Mouse (Mus musculus): ENCODE data around the gene Pcif1.
"Not testable (repeated sequence)": the region's sequence is repeated elsewhere in the genome, so short reads cannot be mapped to it uniquely, and the experiment has no call there.

The Pcif1 gene

DNA sequence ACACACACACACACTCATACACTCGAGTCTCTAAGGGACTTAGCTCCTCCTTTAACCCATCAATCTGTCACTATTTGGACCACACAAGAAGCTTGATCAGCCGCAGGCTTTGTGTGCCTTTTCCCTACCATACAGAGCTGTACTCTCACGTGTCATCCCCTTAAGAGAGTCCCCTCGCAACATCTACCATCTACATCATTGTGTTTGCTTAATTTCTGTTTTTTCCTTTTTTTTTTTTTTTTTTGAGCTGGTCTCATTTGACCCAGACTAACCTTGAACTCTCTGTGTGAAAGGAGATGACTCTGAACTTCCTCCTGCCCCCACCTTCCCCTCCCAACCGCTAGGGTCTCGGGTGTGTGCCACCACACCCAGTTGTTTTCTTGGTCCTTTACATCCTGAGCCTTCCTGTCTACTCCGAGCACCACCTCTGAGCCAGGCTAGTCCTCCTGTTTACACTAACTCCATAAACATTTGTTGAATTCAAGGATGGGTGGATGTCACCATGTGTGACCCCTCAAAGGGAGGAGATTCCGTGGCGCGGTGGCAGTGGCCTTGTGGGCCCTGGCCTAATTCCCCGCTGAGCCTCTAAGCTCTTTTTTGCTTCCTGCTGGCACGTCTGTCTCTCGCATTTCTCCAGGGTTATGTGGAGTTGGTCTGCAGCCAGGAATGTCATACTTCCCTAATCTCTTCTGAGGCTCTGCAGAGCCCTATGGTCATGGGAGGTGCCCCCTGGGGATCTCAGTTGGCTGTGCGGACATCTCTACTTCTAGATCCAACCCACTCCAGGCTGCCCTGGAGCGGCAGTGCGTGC, 12.2 kb upstream of the Pcif1 start:
- no peak for DNase-seq (ENCODE audit: low read depth, low spot score)

- no peak for DNase-seq (ENCODE audit: low read depth, low spot score)
Observed at GRCm38 (mm10) chr2:164867566-164867965, 11.5 kb upstream of the Pcif1 start.

- DNase-seq (ENCODE audit: low read depth, low spot score), result no peak
Observed at GRCm38 (mm10) chr2:164868491-164868890, 10.6 kb upstream of the Pcif1 start.

DNA sequence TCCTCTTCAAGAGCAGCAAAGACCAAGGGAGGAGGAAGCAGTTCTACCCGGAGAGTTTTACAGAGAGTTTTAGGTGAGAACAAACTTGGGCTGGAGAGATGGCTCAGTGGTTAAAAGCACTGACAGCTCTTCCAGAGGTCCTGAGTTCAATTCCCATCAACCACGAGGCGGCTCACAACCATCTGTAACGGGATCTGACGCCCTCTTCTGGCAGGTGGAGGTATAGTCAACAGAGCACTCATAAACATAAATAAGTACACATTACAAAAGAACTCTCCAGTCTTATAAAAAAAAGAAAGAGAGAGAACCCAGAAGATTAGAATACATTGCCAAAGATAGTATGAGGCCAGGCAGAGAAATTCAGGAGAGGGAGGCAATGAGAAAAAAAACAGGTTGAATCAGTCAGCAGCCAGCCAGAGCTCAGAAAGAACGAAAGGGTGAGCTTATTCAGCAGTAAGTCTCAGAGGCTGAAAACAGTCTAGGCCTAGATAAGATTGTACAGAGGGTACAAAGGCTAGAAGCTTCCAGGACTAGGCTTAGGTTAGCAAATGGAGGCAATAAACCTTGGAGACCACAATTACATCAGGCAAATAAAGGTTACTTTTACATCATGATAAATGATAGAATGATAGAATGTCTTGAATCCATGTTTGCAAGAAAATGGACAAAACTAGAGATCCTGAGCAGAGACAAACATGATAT, 7.4 kb upstream of the Pcif1 start:
- no peak for DNase-seq (ENCODE audit: low read depth, low spot score)

DNA sequence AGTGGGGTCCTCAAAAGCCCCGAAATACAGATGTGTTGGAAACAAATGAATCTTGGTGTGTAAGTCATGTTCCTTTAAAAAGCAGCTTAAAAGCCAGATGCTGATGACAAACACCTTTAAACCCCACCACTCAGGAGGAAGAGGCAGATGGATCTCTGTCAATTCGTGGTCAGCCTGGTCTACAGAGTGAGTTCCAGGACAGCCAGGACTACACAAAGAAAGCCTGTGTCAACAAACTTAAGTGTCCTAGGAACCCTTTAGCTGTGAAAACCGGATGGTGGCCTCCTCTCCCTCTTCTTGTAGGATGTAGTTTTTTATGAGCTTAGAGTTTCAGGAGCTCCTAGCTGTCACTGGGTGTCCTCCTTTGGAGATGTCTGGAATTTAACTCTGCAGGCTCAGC, 5.5 kb upstream of the Pcif1 start:
- DNase-seq (ENCODE audit: low read depth, low spot score), result no peak

DNA sequence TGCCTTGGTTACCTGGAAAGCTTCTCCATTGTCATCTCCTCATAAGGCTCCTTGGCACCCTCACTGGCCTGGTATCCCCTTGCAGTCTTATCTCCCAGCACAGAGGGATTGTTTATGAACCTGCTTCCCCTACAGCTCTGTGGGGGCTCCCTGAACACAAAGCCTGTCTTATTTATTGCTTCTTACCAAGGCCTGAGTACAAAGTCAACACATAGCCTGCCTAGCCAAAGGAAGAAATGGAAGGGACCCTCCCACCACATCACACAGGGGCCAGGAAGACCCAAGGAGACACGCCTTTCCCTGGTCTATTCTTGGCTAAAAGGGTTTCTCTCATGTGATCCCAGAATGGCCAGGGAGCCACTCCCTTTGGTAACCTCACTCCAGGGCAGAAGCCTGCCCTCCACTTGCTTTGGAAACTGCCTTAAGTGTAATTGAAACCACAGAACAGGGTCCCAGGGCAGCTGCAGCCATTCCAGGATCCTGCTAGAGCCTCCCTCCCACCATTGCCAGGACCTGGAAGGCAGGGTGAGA, 4.8 kb upstream of the Pcif1 start:
- DNase-seq (ENCODE audit: low read depth, low spot score), result no peak

DNA sequence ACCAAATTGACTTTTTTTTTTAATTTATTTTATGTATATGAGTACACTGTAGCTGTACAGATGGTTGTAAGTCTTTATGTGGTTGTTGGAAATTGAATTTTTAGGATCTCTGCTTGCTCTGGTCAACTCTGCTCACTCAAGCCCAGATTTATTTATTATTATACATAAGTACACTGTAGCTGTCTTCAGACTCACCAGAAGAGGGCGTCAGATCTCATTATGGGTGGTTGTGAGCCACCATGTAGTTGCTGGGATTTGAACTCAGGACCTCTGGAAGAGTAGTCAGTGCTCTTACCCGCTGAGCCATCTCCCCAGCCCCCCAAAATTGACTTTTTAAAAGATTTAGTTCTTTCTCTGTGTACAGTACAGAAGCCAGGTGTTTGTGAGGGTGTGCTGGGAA, 3.5 kb upstream of the Pcif1 start:
- DNase-seq (ENCODE audit: low read depth, low spot score), result not testable (repeated sequence)

DNA sequence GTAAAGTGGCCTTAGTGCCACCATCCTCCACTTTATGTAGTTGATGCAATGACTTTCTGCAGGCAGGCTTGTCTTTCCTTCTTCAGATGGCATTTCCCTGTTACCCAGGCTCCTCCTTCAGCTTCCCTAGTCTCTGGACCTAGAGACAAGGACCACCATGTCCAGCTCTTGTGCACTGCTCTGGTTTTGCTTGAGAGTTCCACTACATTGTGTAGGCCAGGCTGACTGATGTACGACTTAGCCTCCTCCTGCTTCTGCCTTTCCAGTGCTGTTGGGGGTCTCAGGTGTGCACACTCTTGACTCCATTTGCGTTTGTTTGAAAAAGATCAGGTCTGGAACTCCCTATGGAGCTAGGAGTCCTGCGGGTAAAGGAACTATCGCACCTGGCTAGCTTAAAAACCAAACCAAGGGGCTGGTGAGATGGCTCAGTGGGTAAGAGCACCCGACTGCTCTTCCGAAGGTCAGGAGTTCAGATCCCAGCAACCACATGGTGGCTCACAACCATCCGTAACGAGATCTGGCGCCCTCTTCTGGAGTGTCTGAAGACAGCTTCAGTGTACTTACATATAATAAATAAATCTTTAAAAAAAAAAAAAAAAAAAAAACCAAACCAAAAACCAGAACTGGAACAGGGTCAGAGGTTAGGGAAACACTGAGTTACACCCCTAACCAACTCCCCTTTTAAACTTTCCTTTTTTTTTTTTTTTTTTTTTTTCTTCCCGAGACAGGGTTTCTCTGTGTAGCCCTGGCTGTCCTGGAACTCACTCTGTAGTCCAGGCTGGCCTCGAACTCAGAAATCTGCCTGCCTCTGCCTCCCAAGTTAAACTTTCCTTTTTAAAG, 1.5 kb upstream of the Pcif1 start:
- DNase-seq (ENCODE audit: low read depth, low spot score), result not testable (repeated sequence)

DNA sequence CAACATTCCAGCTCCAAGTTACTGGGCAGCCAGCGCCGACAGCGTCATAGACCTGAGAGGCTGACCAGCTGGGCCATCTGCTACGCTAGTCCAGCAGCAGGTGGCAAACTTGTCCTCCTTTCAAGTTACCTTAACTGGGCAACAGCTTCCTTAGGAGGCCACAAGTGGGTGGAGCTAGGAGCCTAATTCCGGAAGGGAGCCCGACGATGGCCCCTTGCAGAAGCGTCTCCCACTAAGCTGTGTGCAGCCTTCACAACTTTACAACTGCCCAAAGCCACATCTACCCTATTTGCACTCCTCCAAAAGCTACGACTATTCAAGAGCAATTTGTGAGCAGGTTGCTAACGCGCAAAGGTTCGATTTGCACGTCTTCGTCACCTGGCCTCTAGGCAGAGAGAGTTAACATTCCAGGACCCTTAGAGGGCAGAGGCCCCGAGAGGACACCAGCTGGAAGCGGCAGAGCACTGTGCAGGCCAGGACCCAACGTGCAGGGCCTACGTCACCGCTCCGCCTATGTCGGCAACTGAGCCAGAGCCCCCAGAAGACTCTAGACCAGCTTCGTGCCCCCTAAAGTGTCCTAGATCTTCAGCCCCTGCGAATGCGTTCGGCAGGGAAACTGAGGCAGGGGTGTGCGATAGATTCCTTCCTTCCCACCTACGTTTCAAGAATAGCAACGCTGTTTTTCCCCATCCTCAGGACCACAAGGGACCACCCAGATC, 436 bp upstream of the Pcif1 start:
- DNase-seq (ENCODE audit: low read depth, low spot score), result peak; percentile 32

- DNase-seq (ENCODE audit: low read depth, low spot score), result peak; percentile 94
Observed at GRCm38 (mm10) chr2:164879568-164880277, 619 bp downstream of the Pcif1 start.

DNA sequence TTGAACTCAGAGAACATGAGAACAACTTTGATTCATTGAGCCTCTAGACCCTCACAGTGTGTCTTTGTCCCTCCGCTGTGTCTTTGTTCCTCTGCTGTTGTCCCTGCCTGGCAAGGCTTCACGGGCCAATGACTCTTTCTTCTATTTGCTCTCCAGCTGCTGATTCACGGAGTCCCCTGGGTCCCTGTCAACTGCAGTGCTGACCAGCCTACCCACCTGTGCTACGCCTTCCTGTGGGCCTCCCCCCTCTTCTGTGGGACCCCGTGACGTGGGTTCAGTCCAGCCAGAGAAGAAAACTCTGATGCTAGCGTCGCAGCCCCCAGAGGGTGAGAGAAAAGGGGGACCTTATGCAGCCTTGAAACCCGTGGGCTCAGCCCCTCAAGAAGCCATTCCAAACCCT, 3.5 kb downstream of the Pcif1 start:
- no peak for DNase-seq (ENCODE audit: low read depth, low spot score)

DNA sequence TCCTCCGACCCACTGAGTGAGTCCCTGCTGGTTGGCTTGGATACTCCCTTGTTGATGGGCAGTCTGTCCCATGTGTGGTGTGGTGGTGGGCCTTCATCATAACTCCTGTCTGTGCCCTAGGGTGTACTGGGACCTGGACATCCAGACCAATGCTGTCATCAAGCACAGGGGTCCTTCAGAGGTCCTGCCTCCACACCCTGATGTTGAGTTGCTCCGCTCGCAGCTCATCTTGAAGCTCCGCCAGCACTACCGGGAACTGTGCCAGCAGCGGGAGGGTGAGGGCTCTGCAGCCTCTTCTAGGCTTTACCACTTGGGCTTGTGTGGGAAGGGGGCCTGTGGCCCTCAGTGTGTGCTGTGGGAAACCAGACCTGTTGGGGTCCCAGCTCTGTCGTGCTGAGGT, 6.7 kb downstream of the Pcif1 start:
- no peak for DNase-seq (ENCODE audit: low read depth, low spot score)

DNA sequence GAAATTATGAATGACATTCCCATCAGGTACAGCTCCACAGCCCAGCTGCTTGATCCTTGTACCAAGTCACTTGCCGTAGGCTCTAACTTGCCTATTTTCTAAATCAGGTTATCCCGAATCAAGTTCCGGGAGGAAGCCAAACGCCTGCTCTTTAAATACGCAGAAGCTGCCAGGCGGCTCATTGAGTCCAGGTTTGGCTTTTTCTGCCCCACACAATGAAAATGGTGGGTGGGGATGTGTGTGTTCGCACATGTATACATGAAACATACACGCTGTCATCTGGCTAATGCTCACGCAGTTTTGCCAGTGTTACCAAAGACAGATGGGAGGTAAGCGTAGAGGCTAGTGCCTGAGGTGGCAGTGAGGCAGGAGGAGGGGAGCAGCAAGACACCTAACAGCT, 7.5 kb downstream of the Pcif1 start:
- no peak for DNase-seq (ENCODE audit: low read depth, low spot score)

DNA sequence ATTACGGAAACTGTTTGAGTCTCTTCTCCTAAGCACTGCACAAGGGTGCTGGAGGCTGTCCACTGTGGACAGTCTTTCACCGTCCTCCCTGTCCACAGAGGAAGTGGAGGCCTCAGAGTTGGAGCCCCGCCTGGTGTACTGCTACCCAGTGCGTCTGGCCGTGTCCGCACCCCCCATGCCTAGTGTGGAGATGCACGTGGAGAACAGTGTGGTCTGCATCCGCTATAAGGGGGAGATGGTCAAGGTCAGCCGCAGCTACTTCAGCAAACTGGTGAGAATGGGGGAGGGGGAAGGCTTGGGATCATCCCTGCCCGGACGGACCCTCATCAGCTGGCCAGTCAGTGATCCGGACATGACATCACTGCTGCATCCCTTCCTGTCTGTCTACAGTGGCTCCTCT, 9.9 kb downstream of the Pcif1 start:
- DNase-seq (ENCODE audit: low read depth, low spot score), result no peak

- DNase-seq (ENCODE audit: low read depth, low spot score), result no peak
Observed at GRCm38 (mm10) chr2:164889960-164890359, 10.9 kb downstream of the Pcif1 start.

DNA sequence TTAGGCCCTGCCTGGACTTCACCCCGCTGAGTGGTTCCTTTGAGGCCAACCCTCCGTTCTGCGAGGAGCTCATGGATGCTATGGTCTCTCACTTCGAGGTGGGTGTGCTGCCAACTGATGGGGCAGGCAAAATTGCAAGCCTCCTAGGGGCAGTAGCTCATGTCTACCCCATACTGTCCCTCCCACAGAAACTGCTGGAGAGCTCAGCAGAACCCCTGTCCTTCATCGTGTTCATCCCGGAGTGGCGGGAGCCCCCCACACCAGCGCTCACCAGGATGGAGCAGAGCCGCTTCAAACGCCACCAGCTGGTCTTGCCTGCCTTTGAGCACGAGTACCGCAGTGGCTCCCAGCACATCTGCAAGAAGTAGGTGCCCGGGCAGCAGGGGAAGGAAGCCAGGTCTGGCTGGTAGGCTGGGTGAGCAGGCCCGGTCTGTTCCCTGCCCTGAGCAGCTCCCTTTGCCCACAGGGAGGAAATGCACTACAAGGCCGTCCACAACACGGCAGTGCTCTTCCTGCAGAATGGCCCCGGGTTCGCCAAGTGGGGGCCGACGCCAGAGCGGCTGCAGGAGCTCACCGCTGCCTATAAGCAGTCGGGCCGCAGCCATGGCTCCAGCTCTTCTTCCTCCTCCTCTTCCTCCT, 11.4 kb downstream of the Pcif1 start:
- no peak for DNase-seq (ENCODE audit: low read depth, low spot score)

DNA sequence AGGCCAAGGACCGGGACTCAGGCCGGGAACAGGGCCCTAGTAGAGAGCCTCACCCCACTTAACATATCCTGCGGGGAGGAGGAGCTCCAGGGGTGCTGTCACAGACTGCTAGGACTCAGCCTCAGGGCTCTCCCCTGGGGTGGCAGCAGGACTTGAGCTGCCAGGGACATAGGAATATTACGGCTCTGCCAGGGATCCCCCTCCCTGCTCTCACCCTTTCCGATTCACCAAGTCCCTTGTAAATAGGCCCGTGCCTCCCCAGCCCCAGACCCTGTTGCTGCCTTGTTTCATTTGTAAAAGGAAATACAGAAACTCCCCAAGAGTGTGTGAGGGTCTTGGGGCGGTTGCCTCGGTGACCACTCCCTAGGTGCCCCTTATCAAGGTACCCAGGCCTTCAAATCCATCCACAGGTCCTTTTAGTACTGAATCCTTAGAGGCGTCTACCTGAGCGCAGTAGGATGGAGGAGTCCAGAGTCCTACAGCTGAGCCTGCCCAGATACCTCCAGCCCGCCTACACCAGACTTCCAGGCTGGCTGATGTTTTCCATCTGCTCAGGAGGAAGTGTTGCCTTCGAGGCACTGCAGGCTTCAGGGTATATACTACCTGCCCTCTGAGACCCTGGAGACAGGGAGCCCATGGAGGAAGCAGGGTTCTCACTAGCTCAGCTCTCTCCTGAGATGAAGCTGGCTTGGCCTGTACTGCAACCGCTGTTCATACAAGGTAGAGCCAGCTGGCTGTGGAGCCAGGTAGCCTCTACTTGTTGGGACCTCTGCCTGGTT, 12.1 kb downstream of the Pcif1 start:
- DNase-seq (ENCODE audit: low read depth, low spot score), result no peak

GRCm38 (mm10) chr2:164891908-164892695, 13.0 kb downstream of the Pcif1 start:
- DNase-seq (ENCODE audit: low read depth, low spot score), result no peak

Measured in embryo, embryonic 11.5 days (tissue).